In genomic region chr6:92345151-92345550, GRCm38 (mm10) we compare ENCODE assay signal across 17 mouse cellular contexts.
A peak's percentile ranks its signal among the peaks of the same experiment; 100 is the strongest.
DNase-seq lines count a peak whose midpoint lies in the region.
"Had no signal": no experiment of that assay in that cellular context is flagged by ENCODE, and none has a peak within 500 bp of the region (broad histone marks: within the 10 kb centered on the region; RNA-seq: fewer than 3 reads in every experiment).

No protein-coding gene starts in this region.

- DNase-seq in frontal cortex, adult 2 months (ENCODE audit: extremely low spot score in 1 of 2, low spot score in 1 of 2), result peak; percentile 20 to 76
- DNase-seq in frontal cortex, postnatal 14 days (ENCODE audit: low spot score in 2 of 2), result no peak
- peak; percentile 27 to 43 for DNase-seq in left cerebral cortex, adult 9 months (ENCODE audit: low spot score in 2 of 2)
- DNase-seq in left cerebral cortex, postnatal 36 days (ENCODE audit: low spot score in 2 of 2), result no peak
- peak; percentile 20 for DNase-seq in 3T3-L1 (ENCODE audit: low read depth, low spot score)
- peak; percentile 76 for DNase-seq in brain, adult 2 months (ENCODE audit: low read depth, low spot score)
- DNase-seq in adrenal gland, adult 2 months, result no peak
- DNase-seq: adrenal gland, adult 8-10 months; cerebellum, adult 11 months; cerebellum, adult 9-10 months; gastrocnemius, adult 2 months; gastrocnemius, postnatal 36 days; heart, adult 2 months; kidney, postnatal 14 days; liver; lung, adult 2 months; retina, postnatal 1 day had no signal

- intact Hi-C loops in left cerebral cortex, postnatal 36 days (cut with DNase I), result loop anchor here (5.0 kb wide), 1 partner anchor 37 kb away; no protein-coding TSS in a partner anchor

Comparison
In these comparisons a context has a peak if more than half of its experiments do, and no peak if none do; other contexts are left out.
1. DNase-seq: peak in frontal cortex, adult 2 months (2 of 2), left cerebral cortex, adult 9 months (2 of 2), 3T3-L1 (single experiment) and brain, adult 2 months (single experiment); none in frontal cortex, postnatal 14 days (0 of 2), left cerebral cortex, postnatal 36 days (0 of 2) and adrenal gland, adult 2 months (single experiment).